Mouse (Mus musculus) hindbrain, postnatal 0 days (tissue): ENCODE measurements around the gene 5730480H06Rik. TPM values are rescaled to one million over a fixed set of nuclear protein-coding genes. Genes with fewer than 3 reads are reported as not detected.

Experiments used
- ATAC-seq: fragments of 200-750 bp; cut with Nextera tagmentation; 2 replicates; pipeline ENCODE4 v1.8.0; 2017; ENCODE audit warnings: mild to moderate bottlenecking, moderate TSS enrichment, moderate library complexity
- DNase-seq: peaks from one replicate; pipeline ENCODE4 v3.0.0-alpha.2; 2015; ENCODE audit warnings: low spot score
- H3K27ac ChIP-seq: fragments of 300-500 bp; sonication (generic); 2 replicates; pipeline ENCODE4 v1.5.1; 2014; ENCODE audit warnings: mild to moderate bottlenecking
- H3K27me3 ChIP-seq: fragments of 300-500 bp; sonication (generic); 2 replicates; pipeline ENCODE4 v1.6.1; 2014; ENCODE audit warnings: low read length, mixed read lengths; ENCODE audit not compliant: insufficient read depth
- H3K36me3 ChIP-seq: fragments of 300-500 bp; sonication (generic); 2 replicates; pipeline ENCODE4 v1.6.1; 2014; ENCODE audit warnings: low read length, mixed read lengths; ENCODE audit not compliant: insufficient read depth
- H3K4me1 ChIP-seq: fragments of 300-500 bp; sonication (generic); 2 replicates; pipeline ENCODE4 v1.6.1; 2014; ENCODE audit warnings: antibody characterized with exemption, low read length, mixed read lengths; ENCODE audit not compliant: insufficient read depth
- H3K4me2 ChIP-seq: fragments of 300-500 bp; sonication (generic); 2 replicates; pipeline ENCODE4 v1.6.1; 2014; ENCODE audit warnings: low read depth, mild to moderate bottlenecking, low read length, moderate library complexity, mixed read lengths
- H3K4me3 ChIP-seq: fragments of 300-500 bp; sonication (generic); 2 replicates; pipeline ENCODE4 v1.5.1; 2014; ENCODE audit warnings: low read length
- H3K9ac ChIP-seq: fragments of 300-500 bp; sonication (generic); replicated peaks from 2 replicates; pipeline ENCODE4 v1.6.1; 2014; ENCODE audit warnings: mild to moderate bottlenecking, low read length, moderate library complexity, mixed read lengths
- H3K9me3 ChIP-seq: fragments of 300-500 bp; sonication (generic); 2 replicates; pipeline ENCODE4 v1.6.1; 2016; ENCODE audit warnings: low read length, mixed read lengths
- CTCF ChIP-seq: IDR thresholded peaks from 2 replicates; pipeline ENCODE4 v1.5.1; 2016; ENCODE audit warnings: antibody characterized with exemption, control low read depth, low read depth
- WGBS: fragments of 180-500 bp; shearing (Covaris S2); extraction: QIAGEN DNeasy Blood & Tissue Kit; methylation state at CpG from one replicate; pipeline ENCODE4 v1.1.7; 2014; 5-methylcytosine and 5-hydroxymethylcytosine counted together
- polyA plus RNA-seq: library from polyadenylated mRNA; unstranded; fragments of >200 nt; fragmentation: Nextera tagmentation; extraction: Ambion mirVana; gene quantifications from 2 replicates; pipeline ENCODE4 v1.2.1, GENCODE M21; 2015
- total RNA-seq: library from RNA; depleted of rRNA; stranded (reverse); fragments of >200 nt; gene quantifications from 2 replicates; pipeline ENCODE4 v1.2.3, GENCODE M21; 2014

The 5730480H06Rik gene
- total and polyA plus RNA-seq, 2 experiments from 2014 or later = 8.4 to 15.0 TPM

DNA sequence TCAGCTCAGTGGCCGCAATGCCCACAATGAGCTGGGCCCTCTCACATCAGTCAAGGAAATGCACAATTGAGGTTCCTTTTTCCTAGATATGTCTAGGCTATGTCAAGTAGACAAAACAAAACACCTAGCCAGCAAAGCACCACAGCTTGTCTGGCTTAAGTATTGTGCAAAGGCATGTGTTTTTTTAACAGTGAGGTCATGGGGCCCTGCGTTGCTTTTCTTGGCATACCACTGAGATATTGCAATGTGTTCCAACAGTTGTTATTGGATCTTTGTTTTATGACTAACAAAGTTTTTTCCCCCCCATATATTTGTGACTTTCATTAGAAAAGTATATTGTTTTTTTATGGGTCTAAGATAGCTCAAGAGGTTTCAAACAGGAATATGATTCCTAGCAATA, 92.0 kb downstream of the 5730480H06Rik start:
- no peaks in the 10 kb centered on the region for H3K9me3 ChIP-seq
- no peak for TF ChIP-seq CTCF
- WGBS = 87% methylated on average over 2 of the region's 2 CpGs
- H3K9ac ChIP-seq = no peak overlapping the region
- H3K27ac ChIP-seq = no peak overlapping the region
- no peaks in the 10 kb centered on the region for H3K4me1 ChIP-seq
- no peaks in the 10 kb centered on the region for H3K36me3 ChIP-seq
- H3K4me2 ChIP-seq = no peak overlapping the region
- H3K27me3 ChIP-seq = no peaks in the 10 kb centered on the region
- DNase-seq (no peak), ATAC-seq (no peak)
- no peak overlapping the region for H3K4me3 ChIP-seq

DNA sequence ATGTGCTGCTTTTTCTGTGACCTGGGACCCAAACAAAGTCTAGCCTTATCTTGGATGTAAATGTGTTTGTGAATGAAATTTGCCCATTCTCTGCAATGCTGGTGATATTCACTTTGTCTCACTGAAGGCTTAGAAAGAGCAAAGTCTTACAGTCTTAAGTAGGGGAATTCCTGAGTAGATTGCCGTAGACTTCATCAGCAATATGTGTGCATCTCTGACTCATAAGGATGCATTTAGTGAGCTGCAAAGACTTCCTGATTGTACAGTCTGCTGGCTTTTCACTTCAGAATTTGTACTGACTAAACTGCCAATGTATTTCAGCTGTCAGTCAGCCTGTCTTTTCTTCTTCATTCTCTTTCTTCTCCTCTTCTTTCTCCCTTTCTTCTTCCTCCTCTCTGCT, 94.2 kb downstream of the 5730480H06Rik start:
- no peak overlapping the region for H3K4me2 ChIP-seq
- no peak overlapping the region for H3K4me3 ChIP-seq
- H3K36me3 ChIP-seq = no peaks in the 10 kb centered on the region
- no peaks in the 10 kb centered on the region for H3K9me3 ChIP-seq
- 94% methylated on average over 1 of the region's 1 CpGs for whole genome bisulfite sequencing
- H3K27ac ChIP-seq = no peak overlapping the region
- no peak for TF ChIP-seq CTCF
- DNase-seq = no peak
- no peak overlapping the region for H3K9ac ChIP-seq
- no peaks in the 10 kb centered on the region for H3K4me1 ChIP-seq
- H3K27me3 ChIP-seq = no peaks in the 10 kb centered on the region
- ATAC-seq = no peak

DNA sequence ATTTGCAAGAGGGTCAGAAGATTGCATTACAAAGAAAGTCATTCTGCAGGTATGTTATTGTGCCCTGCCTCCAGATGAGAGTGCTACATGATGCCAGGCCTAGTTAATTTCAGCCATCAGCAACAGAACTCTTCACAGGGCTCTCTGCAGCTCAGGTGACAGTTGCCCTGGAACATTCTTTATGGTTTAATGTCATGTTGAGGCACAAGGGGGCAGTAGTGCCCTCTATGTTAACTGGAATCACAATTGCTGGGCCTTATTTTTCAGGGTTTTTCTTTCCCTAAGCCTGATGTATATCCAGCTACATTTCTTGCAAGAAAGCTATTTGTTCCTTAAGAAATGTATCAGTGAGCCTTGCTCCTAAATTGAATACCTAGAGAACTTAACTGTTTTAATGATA, 102.7 kb downstream of the 5730480H06Rik start:
- H3K4me3 ChIP-seq = no peak overlapping the region
- no peaks in the 10 kb centered on the region for H3K36me3 ChIP-seq
- peak; percentile 76 for TF ChIP-seq CTCF
- H3K4me1 ChIP-seq = no peaks in the 10 kb centered on the region
- ATAC-seq = peak; percentile 59
- no peak overlapping the region for H3K27ac ChIP-seq
- no peaks in the 10 kb centered on the region for H3K27me3 ChIP-seq
- no peaks in the 10 kb centered on the region for H3K9me3 ChIP-seq
- H3K4me2 ChIP-seq = no peak overlapping the region
- H3K9ac ChIP-seq = no peak overlapping the region
- peak; percentile 86 for DNase-seq

DNA sequence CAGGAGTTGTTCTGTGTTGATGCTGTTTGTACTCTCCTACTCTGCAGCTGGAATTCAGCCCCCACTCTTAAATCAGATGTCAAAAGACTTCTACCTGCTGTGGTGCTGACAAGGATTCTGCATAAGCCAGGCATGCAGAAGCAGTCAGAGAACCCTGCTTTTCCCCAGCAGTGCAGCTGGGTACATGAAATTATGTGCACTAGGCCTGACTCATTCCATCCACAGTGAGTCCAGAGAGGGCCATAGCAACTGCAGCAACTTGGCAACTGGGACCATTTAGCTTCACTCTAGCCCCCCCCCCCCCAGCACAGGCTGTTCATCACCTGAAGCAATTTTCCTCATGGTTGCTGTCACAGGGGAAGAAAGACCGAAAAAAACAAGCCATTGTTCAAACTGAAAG, 121.1 kb downstream of the 5730480H06Rik start:
- no peaks in the 10 kb centered on the region for H3K4me1 ChIP-seq
- 74% methylated on average over 1 of the region's 1 CpGs for WGBS
- H3K36me3 ChIP-seq = no peaks in the 10 kb centered on the region
- H3K9ac ChIP-seq = no peak overlapping the region
- no peak overlapping the region for H3K4me3 ChIP-seq
- H3K4me2 ChIP-seq = no peak overlapping the region
- ATAC-seq (no peak), DNase-seq (no peak)
- no peaks in the 10 kb centered on the region for H3K27me3 ChIP-seq
- H3K9me3 ChIP-seq = no peaks in the 10 kb centered on the region
- no peak overlapping the region for H3K27ac ChIP-seq
- TF ChIP-seq CTCF = no peak

GRCm38 (mm10) chr5:48460221-48460620, 132.5 kb downstream of the 5730480H06Rik start:
- DNase-seq (no peak), ATAC-seq (no peak; the same call in 1 of the 2 replicates)
- Histone ChIP-seq H3K27me3 (no peaks in the 10 kb centered on the region), H3K9me3 (no peaks in the 10 kb centered on the region), H3K27ac (no peak overlapping the region), H3K9ac (no peak overlapping the region), H3K4me3 (no peak overlapping the region), H3K36me3 (no peaks in the 10 kb centered on the region), H3K4me2 (no peak overlapping the region), H3K4me1 (no peaks in the 10 kb centered on the region)
- TF ChIP-seq CTCF = no peak
- 53% methylated on average over 2 of the region's 2 CpGs for WGBS
